Mouse (Mus musculus) liver, embryonic 15.5 days (tissue): Measurements from ENCODE around the gene 9030025P20Rik. TPM values are rescaled to one million over a fixed set of nuclear protein-coding genes. Genes with fewer than 3 reads are reported as not detected.
A peak's percentile ranks its signal among the peaks of the same experiment; 100 is the strongest.
"Not testable (repeated sequence)": the region's sequence is repeated elsewhere in the genome, so short reads cannot be mapped to it uniquely, and the experiment has no call there.

ENCODE experiments used
- ATAC-seq: fragments of 200-750 bp; cut with Nextera tagmentation; 2 replicates; pipeline ENCODE4 v1.8.0; 2017; ENCODE audit warnings: moderate number of reproducible peaks, mild to moderate bottlenecking, moderate library complexity; ENCODE audit not compliant: insufficient read depth
- H3K27ac ChIP-seq: fragments of 300-500 bp; sonication (generic); replicated peaks from 2 replicates; pipeline ENCODE4 v1.5.1; 2015; ENCODE audit warnings: mild to moderate bottlenecking, inconsistent platforms
- H3K27me3 ChIP-seq: fragments of 300-500 bp; sonication (generic); 2 replicates; pipeline ENCODE4 v1.6.1; 2015; ENCODE audit warnings: mild to moderate bottlenecking, inconsistent platforms
- H3K36me3 ChIP-seq: fragments of 300-500 bp; sonication (generic); replicated peaks from 2 replicates; pipeline ENCODE4 v1.6.1; 2015; ENCODE audit warnings: moderate library complexity, mild to moderate bottlenecking, inconsistent platforms
- H3K4me1 ChIP-seq: fragments of 300-500 bp; sonication (generic); replicated peaks from 2 replicates; pipeline ENCODE4 v1.6.1; 2015; ENCODE audit warnings: inconsistent platforms
- H3K4me2 ChIP-seq: fragments of 300-500 bp; sonication (generic); 2 replicates; pipeline ENCODE4 v1.6.1; 2015; ENCODE audit warnings: moderate library complexity, mild to moderate bottlenecking, inconsistent platforms
- H3K4me3 ChIP-seq: fragments of 300-500 bp; sonication (generic); replicated peaks from 2 replicates; pipeline ENCODE4 v1.5.1; 2015; ENCODE audit warnings: mild to moderate bottlenecking, inconsistent platforms
- H3K9ac ChIP-seq: fragments of 300-500 bp; sonication (generic); 2 replicates; pipeline ENCODE4 v1.6.1; 2015; ENCODE audit warnings: moderate library complexity, mild to moderate bottlenecking, inconsistent platforms
- H3K9me3 ChIP-seq: fragments of 300-500 bp; sonication (generic); replicated peaks from 2 replicates; pipeline ENCODE4 v1.6.1; 2016; ENCODE audit warnings: inconsistent platforms
- WGBS: fragments of 180-500 bp; shearing (Covaris S2); methylation state at CpG from one replicate; pipeline ENCODE4 v1.1.7; 2015; ENCODE audit warnings: mixed read lengths; ENCODE audit not compliant: insufficient replicate concordance; 5-methylcytosine and 5-hydroxymethylcytosine counted together
- polyA plus RNA-seq: library from polyadenylated mRNA; unstranded; fragments of >200 nt; fragmentation: Nextera tagmentation; extraction: Ambion mirVana; gene quantifications from 2 replicates; pipeline ENCODE4 v1.2.1, GENCODE M21; 2015

Gene 9030025P20Rik
- polyA plus RNA-seq, 1 experiment from 2014 or later: 5.1 TPM

DNA sequence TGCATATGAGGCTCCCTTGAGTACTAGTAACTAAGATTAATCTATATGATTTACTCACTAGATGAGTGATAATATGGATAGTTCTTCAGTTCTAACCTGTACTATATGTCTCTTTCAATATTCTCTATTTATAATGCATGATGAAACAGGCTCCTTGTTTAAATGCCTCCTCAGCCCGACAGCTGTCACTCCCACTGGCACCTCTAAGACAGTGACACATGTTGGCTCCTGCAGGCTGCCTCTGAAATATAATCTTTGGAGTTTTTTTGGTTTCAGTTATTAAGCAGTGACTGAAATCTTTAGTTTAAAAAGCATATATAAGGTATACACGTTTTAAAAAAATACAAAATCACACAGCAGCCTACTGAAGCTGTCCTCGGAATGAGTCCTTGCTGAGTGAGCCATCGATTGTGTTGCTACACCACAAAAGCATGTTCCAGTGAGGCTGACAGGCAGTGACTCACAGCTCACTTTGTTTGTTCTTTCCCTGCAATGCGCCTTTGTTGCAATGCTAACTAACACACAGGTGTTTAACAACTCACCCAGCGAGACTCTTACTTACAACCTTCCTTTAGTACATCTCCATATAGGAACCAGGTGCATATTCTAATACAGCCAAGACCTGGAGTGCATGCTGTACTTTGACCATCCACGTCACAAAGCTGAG, 29.0 kb upstream of the 9030025P20Rik start:
- WGBS: 75% methylated on average over 7 of the region's 7 CpGs
- no peak overlapping the region for H3K4me2 ChIP-seq
- no peak overlapping the region for H3K27ac ChIP-seq
- no peaks in the 10 kb centered on the region for H3K9me3 ChIP-seq
- H3K27me3 ChIP-seq: no peaks in the 10 kb centered on the region
- no peak overlapping the region for H3K9ac ChIP-seq
- no peak for ATAC-seq
- peaks cover 20% of the 10 kb centered on the region for H3K4me1 ChIP-seq
- H3K36me3 ChIP-seq: peaks cover 81% of the 10 kb centered on the region
- no peak overlapping the region for H3K4me3 ChIP-seq

DNA sequence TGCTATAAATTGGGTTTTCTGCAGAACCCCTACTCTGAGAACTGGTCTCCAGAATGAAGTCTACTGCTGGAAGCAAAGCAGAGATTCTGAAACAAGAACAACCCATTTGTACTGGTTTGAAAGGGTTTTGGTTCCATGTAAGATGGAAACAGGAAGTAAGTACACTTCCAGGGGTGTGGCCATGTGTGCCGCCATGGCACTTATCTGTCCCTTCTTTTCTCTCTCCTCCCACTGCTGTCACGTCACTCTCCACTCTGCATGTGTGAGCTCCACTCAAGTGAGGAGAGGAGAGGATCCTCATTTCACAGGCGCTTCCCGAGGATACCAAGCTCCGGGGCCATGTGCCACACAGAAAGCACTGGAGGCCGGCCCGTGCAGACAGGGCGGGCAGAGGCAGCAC, 24.8 kb upstream of the 9030025P20Rik start:
- 66% methylated on average over 8 of the region's 8 CpGs for WGBS
- H3K27ac ChIP-seq: 0 out of 2 replicates have a peak overlapping the region, but pooled peaks have one; percentile 21

DNA sequence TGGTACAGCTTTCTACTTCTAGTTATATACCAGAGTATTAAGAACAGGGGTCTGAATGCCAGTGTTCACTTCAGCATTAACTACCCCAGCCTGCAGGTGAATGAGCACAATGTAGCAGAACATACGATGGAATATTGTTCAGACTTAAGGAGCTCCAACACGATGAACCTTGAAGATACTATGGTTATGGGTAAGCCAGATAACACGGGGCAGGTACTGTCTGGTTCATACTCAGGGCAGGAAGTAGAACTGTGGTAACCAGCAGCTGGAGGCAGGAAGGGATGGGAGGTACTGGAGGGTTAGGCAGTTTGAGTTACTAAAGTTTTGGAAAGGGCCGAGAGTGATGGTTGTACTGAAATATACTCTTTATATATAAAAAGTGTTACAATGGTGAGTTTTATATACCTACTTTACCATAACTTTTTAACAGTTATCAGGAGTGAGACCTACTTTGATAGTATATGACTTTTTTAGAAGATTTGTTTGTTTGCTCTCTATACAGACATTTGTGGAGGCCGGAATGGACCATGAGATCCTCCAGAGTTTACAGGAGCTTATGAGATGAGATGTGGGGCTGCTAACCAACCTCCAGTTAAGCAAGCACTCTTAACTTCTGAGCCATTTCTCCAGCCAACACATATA, 19.5 kb upstream of the 9030025P20Rik start:
- 0 out of 2 replicates have a peak overlapping the region, but pooled peaks have one; percentile 23 for H3K9ac ChIP-seq
- H3K36me3 ChIP-seq: peaks cover 32% of the 10 kb centered on the region
- no peak for ATAC-seq
- peaks cover 29% of the 10 kb centered on the region for H3K4me1 ChIP-seq
- WGBS: 32% methylated on average over 5 of the region's 5 CpGs
- H3K4me2 ChIP-seq: peak overlapping the region; percentile 78
- peak overlapping the region; percentile 45; the same call in 1 of the 2 replicates for H3K27ac ChIP-seq
- H3K9me3 ChIP-seq: no peaks in the 10 kb centered on the region
- peak overlapping the region; percentile 80 for H3K4me3 ChIP-seq
- H3K27me3 ChIP-seq: no peaks in the 10 kb centered on the region

More for the DNA sequence above, 24.8 kb upstream of the 9030025P20Rik start:
- no peak overlapping the region for H3K4me3 ChIP-seq
- no peaks in the 10 kb centered on the region for H3K27me3 ChIP-seq
- H3K4me1 ChIP-seq: peaks cover 20% of the 10 kb centered on the region
- no peak overlapping the region for H3K9ac ChIP-seq
- H3K9me3 ChIP-seq: no peaks in the 10 kb centered on the region
- H3K36me3 ChIP-seq: peaks cover 77% of the 10 kb centered on the region
- ATAC-seq: peak; percentile 58; the same call in 1 of the 2 replicates
- H3K4me2 ChIP-seq: no peak overlapping the region

DNA sequence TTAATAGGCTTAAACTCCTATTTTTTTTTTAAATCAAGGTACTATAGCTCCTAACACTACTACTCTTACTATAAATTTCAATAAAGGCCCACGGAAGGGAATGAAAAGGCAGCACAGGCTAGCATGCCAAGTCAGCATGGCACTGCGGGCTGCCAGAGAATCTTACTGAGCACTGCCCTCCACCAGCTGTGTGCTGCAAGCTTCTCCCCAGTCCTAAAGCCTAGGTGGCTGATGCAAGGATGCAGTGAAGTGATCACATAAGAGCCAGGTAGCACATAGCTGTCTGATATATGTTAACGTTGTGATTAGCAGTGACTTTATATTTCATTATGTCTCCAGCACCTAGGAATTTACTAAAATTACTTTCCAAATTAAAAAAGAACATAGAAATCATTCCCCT, 18.3 kb upstream of the 9030025P20Rik start:
- Histone ChIP-seq H3K27me3 (no peaks in the 10 kb centered on the region), H3K9ac (peak overlapping the region; percentile 57), H3K36me3 (peaks cover 22% of the 10 kb centered on the region), H3K4me1 (peaks cover 24% of the 10 kb centered on the region), H3K27ac (peak overlapping the region; percentile 62; the same call in 1 of the 2 replicates), H3K9me3 (no peaks in the 10 kb centered on the region), H3K4me2 (peak overlapping the region; percentile 78), H3K4me3 (peak overlapping the region; percentile 80)
- no peak; the same call in 1 of the 2 replicates for ATAC-seq
- 16% methylated on average over 3 of the region's 3 CpGs for WGBS

DNA sequence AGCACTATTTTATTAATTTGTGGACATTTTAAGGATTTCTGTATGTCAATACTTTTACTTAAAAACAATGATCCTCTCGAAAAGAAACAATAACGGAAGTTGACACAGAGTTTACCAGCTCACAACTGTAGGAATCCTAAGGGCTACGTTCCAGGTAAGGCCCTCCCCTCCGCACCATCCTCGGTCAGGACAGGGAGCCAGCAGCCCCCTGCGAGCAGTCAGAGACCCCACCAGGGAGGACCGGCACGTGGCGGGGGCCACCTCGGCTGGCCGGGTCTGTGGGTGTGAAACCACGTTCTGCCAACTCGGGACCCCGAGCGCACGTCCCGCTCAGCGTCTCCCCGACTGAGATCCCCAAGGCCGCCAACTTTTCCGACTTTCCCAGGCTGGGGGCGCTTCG, 17.7 kb upstream of the 9030025P20Rik start:
- peaks cover 24% of the 10 kb centered on the region for H3K4me1 ChIP-seq
- H3K4me2 ChIP-seq: peak overlapping the region; percentile 80
- peak; percentile 23 for ATAC-seq
- H3K9me3 ChIP-seq: no peaks in the 10 kb centered on the region
- peak overlapping the region; percentile 92 for H3K9ac ChIP-seq
- peaks cover 20% of the 10 kb centered on the region for H3K36me3 ChIP-seq
- H3K27ac ChIP-seq: peak overlapping the region; percentile 89
- peak overlapping the region; percentile 80 for H3K4me3 ChIP-seq
- under 1% methylated on average over 21 of the region's 23 CpGs for WGBS
- no peaks in the 10 kb centered on the region for H3K27me3 ChIP-seq

DNA sequence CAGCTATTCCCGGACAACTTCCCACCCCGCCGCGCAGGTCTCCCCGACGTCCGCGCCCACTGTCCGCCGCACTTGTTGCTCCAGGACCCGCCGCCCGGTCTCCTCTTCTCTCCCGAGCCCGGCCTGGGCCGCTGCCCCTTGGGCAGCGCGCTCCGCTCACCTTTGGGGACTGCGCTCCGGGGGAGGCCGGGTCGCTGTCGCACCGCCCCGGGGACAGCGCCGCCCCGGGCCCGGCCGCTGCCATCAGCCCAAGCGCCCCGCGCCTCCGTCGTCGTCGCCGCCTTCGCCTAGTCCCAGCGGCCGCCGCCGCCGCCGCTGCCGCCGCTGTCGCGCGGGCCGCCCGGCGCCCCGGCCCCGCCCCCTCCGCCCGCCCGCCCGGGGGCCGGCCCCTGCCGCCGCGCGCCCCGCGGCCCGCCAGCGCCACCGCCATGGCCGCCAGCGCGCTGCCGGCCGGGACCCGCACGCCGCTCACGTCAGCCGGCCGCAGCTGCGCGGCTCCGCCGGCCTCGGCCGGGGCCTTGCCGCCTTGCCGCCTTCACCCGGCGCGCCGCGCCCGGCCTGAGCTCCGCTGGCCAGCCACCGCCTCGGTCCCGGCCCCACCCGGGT, 17.2 kb upstream of the 9030025P20Rik start, which contains the start of gene Phf10:
Phf10 (minus strand) TSS at position 323 of the 606 bp plus-strand sequence.
- H3K9me3 ChIP-seq, H3K27me3 ChIP-seq: not testable (repeated sequence)
- Histone ChIP-seq H3K4me2 (peak within 1 kb of the TSS; percentile 80), H3K9ac (peak within 1 kb of the TSS; percentile 92), H3K27ac (peak within 1 kb of the TSS; percentile 89), H3K36me3 (peaks cover 20% of the 10 kb centered on the region), H3K4me3 (peak within 1 kb of the TSS; percentile 80), H3K4me1 (peaks cover 24% of the 10 kb centered on the region)
- peak; percentile 75 for ATAC-seq
- WGBS: under 1% methylated on average over 51 of the region's 100 CpGs

DNA sequence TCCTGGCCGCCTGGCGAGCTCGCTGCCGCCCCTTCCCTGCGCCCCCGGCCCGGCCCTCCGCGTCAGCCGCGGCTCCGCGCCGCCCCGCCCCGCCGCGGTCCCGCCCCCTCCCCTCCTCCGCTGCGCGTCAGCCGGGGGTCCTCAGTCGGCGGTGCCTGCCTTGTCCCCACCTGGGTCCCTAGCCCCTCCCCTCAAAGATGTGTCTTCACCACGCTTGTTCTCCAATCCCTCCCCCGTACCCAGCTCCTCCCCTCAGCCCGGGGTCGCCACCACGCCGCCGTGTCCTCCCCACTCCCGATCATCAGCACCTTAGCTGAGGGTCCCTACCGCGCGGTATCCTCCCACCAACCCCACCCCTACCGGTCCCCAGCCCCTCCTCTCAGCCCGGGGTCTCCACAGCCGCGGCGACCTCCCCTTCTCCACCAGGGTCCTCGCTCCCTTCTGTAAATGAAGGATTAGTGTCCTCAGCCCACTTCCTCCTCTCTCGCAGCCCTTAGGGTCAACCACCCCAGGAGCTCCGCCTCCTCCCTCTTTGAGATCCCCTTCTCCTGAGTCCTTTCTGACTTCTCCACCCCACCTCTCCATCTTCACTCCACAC, 16.6 kb upstream of the 9030025P20Rik start:
- H3K36me3 ChIP-seq: peaks cover 14% of the 10 kb centered on the region; the same call in 1 of the 2 replicates
- not testable (repeated sequence) for H3K4me2 ChIP-seq, H3K9me3 ChIP-seq, H3K27me3 ChIP-seq, H3K4me3 ChIP-seq, H3K27ac ChIP-seq, H3K9ac ChIP-seq
- ATAC-seq: peak; percentile 53
- H3K4me1 ChIP-seq: peaks cover 24% of the 10 kb centered on the region
- WGBS: no CpG with 5 or more reads among the region's 44 CpGs

DNA sequence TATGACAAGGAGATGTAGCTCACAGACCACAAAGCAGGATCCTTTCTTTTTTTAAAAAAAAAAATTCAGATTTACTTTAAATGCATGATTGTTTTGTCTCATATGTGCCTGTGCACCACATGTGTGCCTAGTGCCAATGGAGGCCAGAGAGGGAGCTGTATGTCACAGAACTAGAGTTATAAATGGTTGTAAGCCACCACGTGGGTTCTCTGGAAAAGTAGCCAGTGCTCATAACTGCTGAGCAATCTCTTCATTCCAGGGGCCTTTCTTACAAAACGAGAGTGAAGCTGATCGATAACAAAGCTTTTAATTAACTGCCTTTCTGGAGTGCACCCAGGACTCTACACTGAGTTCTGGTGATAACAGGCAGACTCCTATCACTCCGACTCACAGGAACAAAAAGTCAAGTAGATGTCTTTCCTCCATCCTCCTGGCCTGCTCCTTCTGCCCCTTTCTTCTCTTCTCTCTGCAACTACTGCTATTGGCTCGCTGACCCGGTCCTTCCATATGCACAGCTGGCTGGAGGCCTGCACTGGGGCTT, 9.8 kb upstream of the 9030025P20Rik start:
- H3K4me2 ChIP-seq, H3K27me3 ChIP-seq, H3K4me1 ChIP-seq, H3K36me3 ChIP-seq, H3K4me3 ChIP-seq, H3K9me3 ChIP-seq, H3K27ac ChIP-seq, H3K9ac ChIP-seq: not testable (repeated sequence)
- no CpG with 5 or more reads among the region's 6 CpGs for WGBS
- ATAC-seq: peak; percentile 79

DNA sequence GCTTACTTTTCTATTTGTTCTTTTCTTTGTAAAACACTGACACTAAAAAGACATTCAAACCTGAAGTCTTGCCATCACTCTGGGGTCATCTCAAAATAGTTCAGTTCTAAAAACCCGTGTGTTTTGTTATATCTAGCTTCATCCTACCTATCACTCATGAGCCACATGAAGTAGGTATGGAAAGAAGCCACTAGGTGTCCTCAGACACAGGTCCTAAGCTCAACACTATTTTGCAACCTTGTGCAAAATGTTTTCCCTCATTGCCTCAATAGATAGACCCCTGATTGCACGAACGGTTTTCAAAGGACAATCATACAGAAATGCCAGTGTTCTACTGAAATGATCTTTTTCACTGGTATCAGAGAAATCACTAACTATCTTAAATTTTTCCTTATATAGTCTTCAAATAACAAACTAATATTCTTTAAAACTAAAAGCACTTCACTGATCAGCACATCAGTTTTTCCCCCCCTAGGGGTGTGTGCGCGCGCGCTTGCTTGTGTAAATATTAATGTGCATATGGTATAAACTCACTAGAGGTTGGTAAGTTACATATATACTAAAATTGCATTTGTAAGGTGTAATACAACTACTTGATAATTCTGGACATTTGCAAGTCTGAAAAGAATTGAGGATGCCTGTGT, 428 bp upstream of the 9030025P20Rik start:
- ATAC-seq, H3K27me3 ChIP-seq, H3K4me1 ChIP-seq, H3K9me3 ChIP-seq, H3K9ac ChIP-seq, H3K27ac ChIP-seq, H3K36me3 ChIP-seq: not testable (repeated sequence)
- peak overlapping the region; percentile 35 for H3K4me3 ChIP-seq
- 0% methylated on average over 4 of the region's 7 CpGs for WGBS
- H3K4me2 ChIP-seq: peak overlapping the region; percentile 46; the same call in 1 of the 2 replicates

DNA sequence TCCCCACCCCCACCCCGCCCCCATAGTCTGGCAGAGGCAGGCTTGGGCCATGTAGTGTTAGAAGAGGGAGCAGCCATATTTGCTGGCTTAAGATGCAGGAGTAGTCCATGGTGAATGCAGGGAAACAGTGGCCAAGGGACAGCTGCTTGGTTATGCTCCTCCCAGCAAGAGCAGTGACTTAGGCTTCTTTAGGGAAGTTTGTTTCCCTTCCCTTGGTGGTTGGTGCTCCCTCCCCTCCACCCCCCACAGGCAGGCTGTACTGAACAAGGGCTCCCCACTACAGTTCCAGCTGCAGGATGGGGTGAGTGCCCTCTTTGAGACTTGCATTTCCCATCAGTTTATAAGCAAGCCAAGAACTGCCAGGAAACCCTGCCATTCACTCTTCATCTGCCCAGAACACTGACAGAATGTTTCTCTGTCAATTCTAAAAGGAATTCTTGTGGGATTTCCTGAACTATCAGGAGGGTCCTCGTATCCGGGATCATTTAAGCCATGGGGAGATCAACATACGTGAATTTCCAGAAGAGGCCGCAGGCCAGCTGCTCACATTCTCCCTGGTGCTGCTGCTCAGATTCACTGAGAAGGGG, 11.9 kb downstream of the 9030025P20Rik start:
- H3K4me2 ChIP-seq, H3K36me3 ChIP-seq, H3K4me1 ChIP-seq, H3K9ac ChIP-seq, H3K4me3 ChIP-seq, H3K27ac ChIP-seq, ATAC-seq, H3K27me3 ChIP-seq, H3K9me3 ChIP-seq: not testable (repeated sequence)
- WGBS: 87% methylated on average over 4 of the region's 5 CpGs
